Mouse (Mus musculus) brain, embryonic 14.5 days (tissue): ENCODE results near the gene Lpxn.

Experiments
- CTCF ChIP-seq: fragments of 200-500 bp; IDR thresholded peaks from 2 replicates; pipeline ENCODE4 v1.5.1; 2012; ENCODE audit warnings: inconsistent platforms, mild to moderate bottlenecking, moderate library complexity, borderline replicate concordance; ENCODE audit not compliant: insufficient read depth, insufficient read length; ENCODE audit errors: extremely low read depth
- POLR2A ChIP-seq: fragments of 200-500 bp; IDR thresholded peaks from 2 replicates; pipeline ENCODE4 v1.6.1; 2012; ENCODE audit warnings: mild to moderate bottlenecking, inconsistent platforms, borderline replicate concordance; ENCODE audit not compliant: poor library complexity, insufficient read depth, insufficient read length, severe bottlenecking; ENCODE audit errors: extremely low read depth

GRCm38 (mm10) chr19:12798404-12798803, 2.4 kb downstream of the Lpxn start:
- TF ChIP-seq CTCF (no peak), POLR2A (no peak)
